Mouse (Mus musculus) forebrain, embryonic 15.5 days (tissue): ENCODE measurements around the gene Chrne. TPM values are rescaled to one million over a fixed set of nuclear protein-coding genes. Genes with fewer than 3 reads are reported as not detected.
A peak's percentile ranks its signal among the peaks of the same experiment; 100 is the strongest.

Source experiments
- ATAC-seq: fragments of 200-750 bp; cut with Nextera tagmentation; replicated peaks from 2 replicates; pipeline ENCODE4 v1.8.0; 2017; ENCODE audit warnings: mild to moderate bottlenecking, moderate TSS enrichment, moderate library complexity
- H3K27ac ChIP-seq: fragments of 300-500 bp; sonication (generic); replicated peaks from 2 replicates; pipeline ENCODE4 v1.5.1; 2015; ENCODE audit warnings: mild to moderate bottlenecking, inconsistent platforms
- H3K27me3 ChIP-seq: fragments of 300-500 bp; sonication (generic); 2 replicates; pipeline ENCODE4 v1.6.1; 2015; ENCODE audit warnings: inconsistent platforms
- H3K36me3 ChIP-seq: fragments of 300-500 bp; sonication (generic); 2 replicates; pipeline ENCODE4 v1.6.1; 2015; ENCODE audit warnings: mild to moderate bottlenecking, inconsistent platforms
- H3K4me1 ChIP-seq: fragments of 300-500 bp; sonication (generic); 2 replicates; pipeline ENCODE4 v1.6.1; 2015; ENCODE audit warnings: inconsistent platforms
- H3K4me2 ChIP-seq: fragments of 300-500 bp; sonication (generic); replicated peaks from 2 replicates; pipeline ENCODE4 v1.6.1; 2015; ENCODE audit warnings: mild to moderate bottlenecking, inconsistent platforms
- H3K4me3 ChIP-seq: fragments of 300-500 bp; sonication (generic); 2 replicates; pipeline ENCODE4 v1.5.1; 2015; ENCODE audit warnings: mild to moderate bottlenecking, inconsistent platforms
- H3K9ac ChIP-seq: fragments of 300-500 bp; sonication (generic); replicated peaks from 2 replicates; pipeline ENCODE4 v1.6.1; 2015; ENCODE audit warnings: mild to moderate bottlenecking, inconsistent platforms
- H3K9me3 ChIP-seq: fragments of 300-500 bp; sonication (generic); 2 replicates; pipeline ENCODE4 v1.6.1; 2016; ENCODE audit warnings: inconsistent platforms
- WGBS: fragments of 180-500 bp; shearing (Covaris S2); methylation state at CpG from one replicate; pipeline ENCODE4 v1.1.7; 2015; ENCODE audit warnings: mixed read lengths; 5-methylcytosine and 5-hydroxymethylcytosine counted together
- polyA plus RNA-seq: library from polyadenylated mRNA; unstranded; fragments of >200 nt; fragmentation: Nextera tagmentation; extraction: Ambion mirVana; gene quantifications from 2 replicates; pipeline ENCODE4 v1.2.1, GENCODE M21; 2015

The Chrne gene
- polyA plus RNA-seq, 1 experiment from 2014 or later, result 0.34 TPM

- Histone ChIP-seq H3K27ac (no peak overlapping the region), H3K9me3 (no peaks in the 10 kb centered on the region), H3K4me3 (no peak overlapping the region), H3K4me2 (no peak overlapping the region), H3K36me3 (peaks cover 37% of the 10 kb centered on the region), H3K4me1 (peaks cover 57% of the 10 kb centered on the region), H3K27me3 (no peaks in the 10 kb centered on the region), H3K9ac (no peak overlapping the region)
- 84% methylated on average over 12 of the region's 12 CpGs for WGBS
- no peak for ATAC-seq
Measured at GRCm38 (mm10) chr11:70650322-70651175, 31.5 kb upstream of the Chrne start.

- no peaks in the 10 kb centered on the region for H3K27me3 ChIP-seq
- ATAC-seq, result no peak
- no peak overlapping the region for H3K27ac ChIP-seq
- H3K9me3 ChIP-seq, result no peaks in the 10 kb centered on the region
- 0 out of 2 replicates have a peak overlapping the region, but pooled peaks have one; percentile 94 for H3K4me2 ChIP-seq
- H3K9ac ChIP-seq, result no peak overlapping the region
- H3K36me3 ChIP-seq, result peaks cover 45% of the 10 kb centered on the region
- peaks cover 57% of the 10 kb centered on the region for H3K4me1 ChIP-seq
- 86% methylated on average over 8 of the region's 8 CpGs for WGBS
- H3K4me3 ChIP-seq, result peak overlapping the region; percentile 65; the same call in 1 of the 2 replicates
Measured at GRCm38 (mm10) chr11:70649185-70649734, 30.2 kb upstream of the Chrne start.

- no peaks in the 10 kb centered on the region for H3K9me3 ChIP-seq
- H3K4me1 ChIP-seq, result peaks cover 56% of the 10 kb centered on the region
- 87% methylated on average over 4 of the region's 4 CpGs for WGBS
- H3K36me3 ChIP-seq, result peaks cover 49% of the 10 kb centered on the region
- no peak overlapping the region for H3K9ac ChIP-seq
- peak overlapping the region; percentile 94 for H3K4me2 ChIP-seq
- no peaks in the 10 kb centered on the region for H3K27me3 ChIP-seq
- peak overlapping the region; percentile 65 for H3K4me3 ChIP-seq
- no peak for ATAC-seq
- H3K27ac ChIP-seq, result no peak overlapping the region
Measured at GRCm38 (mm10) chr11:70648512-70648911, 29.5 kb upstream of the Chrne start.

- peak overlapping the region; percentile 94 for H3K4me2 ChIP-seq
- peak overlapping the region; percentile 65 for H3K4me3 ChIP-seq
- H3K27ac ChIP-seq, result peak overlapping the region; percentile 98
- peaks cover 50% of the 10 kb centered on the region for H3K4me1 ChIP-seq
- peak overlapping the region; percentile 75 for H3K9ac ChIP-seq
- H3K36me3 ChIP-seq, result peaks cover 53% of the 10 kb centered on the region
- no peaks in the 10 kb centered on the region for H3K9me3 ChIP-seq
- 5% methylated on average over 28 of the region's 28 CpGs for WGBS
- peak; percentile 3; the same call in 1 of the 2 replicates for ATAC-seq
- no peaks in the 10 kb centered on the region for H3K27me3 ChIP-seq
Measured at GRCm38 (mm10) chr11:70647716-70648420, 28.9 kb upstream of the Chrne start.

GRCm38 (mm10) chr11:70646691-70647650, 28.0 kb upstream of the Chrne start, which contains the start of the genes Rnf167 and Slc25a11:
Gene Rnf167, plus strand, starts transcription at chr11:70647235.
Gene Slc25a11, minus strand, starts transcription at chr11:70647479.
- ATAC-seq, result peak; percentile 93
- H3K4me2 ChIP-seq, result peak within 1 kb of the TSS; percentile 94
- peaks cover 41% of the 10 kb centered on the region for H3K4me1 ChIP-seq
- H3K9me3 ChIP-seq, result no peaks in the 10 kb centered on the region
- H3K9ac ChIP-seq, result peak within 1 kb of the TSS; percentile 87
- under 1% methylated on average over 63 of the region's 63 CpGs for WGBS
- no peaks in the 10 kb centered on the region for H3K27me3 ChIP-seq
- peak within 1 kb of the TSS; percentile 65 for H3K4me3 ChIP-seq
- H3K36me3 ChIP-seq, result peaks cover 49% of the 10 kb centered on the region
- H3K27ac ChIP-seq, result peak within 1 kb of the TSS; percentile 98

- WGBS, result 8% methylated on average over 3 of the region's 3 CpGs
Measured at GRCm38 (mm10) chr11:70646259-70646555, 27.2 kb upstream of the Chrne start.

GRCm38 (mm10) chr11:70645461-70646258, 26.6 kb upstream of the Chrne start:
- WGBS, result 89% methylated on average over 12 of the region's 12 CpGs
- Histone ChIP-seq H3K27ac (no peak overlapping the region), H3K36me3 (peaks cover 36% of the 10 kb centered on the region), H3K4me2 (peak overlapping the region; percentile 75), H3K27me3 (no peaks in the 10 kb centered on the region), H3K4me3 (peak overlapping the region; percentile 65), H3K4me1 (peaks cover 37% of the 10 kb centered on the region), H3K9me3 (no peaks in the 10 kb centered on the region), H3K9ac (peak overlapping the region; percentile 87)
- ATAC-seq, result no peak

More at GRCm38 (mm10) chr11:70646259-70646555, 27.2 kb upstream of the Chrne start:
- Histone ChIP-seq H3K4me1 (peaks cover 37% of the 10 kb centered on the region), H3K4me3 (peak overlapping the region; percentile 65), H3K9me3 (no peaks in the 10 kb centered on the region), H3K27me3 (no peaks in the 10 kb centered on the region), H3K4me2 (peak overlapping the region; percentile 75), H3K36me3 (peaks cover 42% of the 10 kb centered on the region), H3K9ac (peak overlapping the region; percentile 87), H3K27ac (peak overlapping the region; percentile 98)
- no peak for ATAC-seq

- Histone ChIP-seq H3K27me3 (no peaks in the 10 kb centered on the region), H3K27ac (no peak overlapping the region), H3K4me3 (no peak overlapping the region), H3K9me3 (no peaks in the 10 kb centered on the region), H3K9ac (no peak overlapping the region), H3K36me3 (peaks cover 26% of the 10 kb centered on the region), H3K4me1 (peaks cover 35% of the 10 kb centered on the region), H3K4me2 (no peak overlapping the region)
- 95% methylated on average over 8 of the region's 8 CpGs for WGBS
- no peak for ATAC-seq
Measured at GRCm38 (mm10) chr11:70644564-70645103, 25.6 kb upstream of the Chrne start.

GRCm38 (mm10) chr11:70643051-70643450, 24.0 kb upstream of the Chrne start:
- Histone ChIP-seq H3K4me1 (peaks cover 19% of the 10 kb centered on the region), H3K4me2 (no peak overlapping the region), H3K27me3 (no peaks in the 10 kb centered on the region), H3K4me3 (no peak overlapping the region), H3K9ac (no peak overlapping the region), H3K27ac (no peak overlapping the region), H3K36me3 (peaks cover 17% of the 10 kb centered on the region), H3K9me3 (no peaks in the 10 kb centered on the region)
- WGBS, result 90% methylated on average over 6 of the region's 6 CpGs
- ATAC-seq, result no peak

- peaks cover 17% of the 10 kb centered on the region for H3K36me3 ChIP-seq
- no peak for ATAC-seq
- H3K27ac ChIP-seq, result no peak overlapping the region
- H3K27me3 ChIP-seq, result no peaks in the 10 kb centered on the region
- H3K9me3 ChIP-seq, result no peaks in the 10 kb centered on the region
- H3K9ac ChIP-seq, result no peak overlapping the region
- H3K4me2 ChIP-seq, result no peak overlapping the region
- H3K4me3 ChIP-seq, result no peak overlapping the region
- 84% methylated on average over 7 of the region's 7 CpGs for WGBS
- H3K4me1 ChIP-seq, result peaks cover 13% of the 10 kb centered on the region
Measured at GRCm38 (mm10) chr11:70641241-70641640, 22.2 kb upstream of the Chrne start.
